Mouse (Mus musculus) thymus, postnatal 25 days (tissue): Measurements from ENCODE around the gene Ubash3a.

ENCODE experiments used
- DNase-seq: peaks from one replicate; pipeline ENCODE4 v3.0.0; 2022

The Ubash3a gene

DNA sequence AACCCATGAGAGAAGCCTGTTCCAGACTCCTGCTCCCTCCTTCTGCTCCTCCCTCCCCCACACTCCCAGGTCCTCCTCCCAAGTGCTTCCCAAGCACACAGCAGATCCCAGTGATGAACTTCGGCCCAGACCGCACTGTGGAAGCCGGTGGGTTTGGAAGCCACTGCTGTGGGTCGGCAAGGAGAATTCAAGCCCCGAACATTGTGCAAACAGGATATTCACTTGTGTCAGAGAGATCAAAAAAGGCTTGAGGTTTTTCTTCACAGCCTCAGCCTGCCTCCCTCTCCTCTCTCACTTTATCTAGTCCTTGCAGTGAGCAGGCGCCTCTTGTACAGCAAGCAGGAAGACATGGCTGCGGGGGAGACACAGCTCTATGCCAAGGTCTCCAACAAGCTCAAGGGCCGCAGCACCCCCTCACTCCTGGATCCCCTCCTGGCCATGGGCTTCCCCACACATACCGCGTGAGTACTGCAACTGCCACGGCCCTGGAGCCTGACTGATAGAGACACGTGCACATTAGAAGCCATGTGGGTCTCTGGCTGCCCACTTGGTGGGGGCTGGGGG is at the start of gene Ubash3a:
Ubash3a (plus strand) TSS at position 103 of the 564 bp plus-strand sequence.
- peak; percentile 83 for DNase-seq

DNA sequence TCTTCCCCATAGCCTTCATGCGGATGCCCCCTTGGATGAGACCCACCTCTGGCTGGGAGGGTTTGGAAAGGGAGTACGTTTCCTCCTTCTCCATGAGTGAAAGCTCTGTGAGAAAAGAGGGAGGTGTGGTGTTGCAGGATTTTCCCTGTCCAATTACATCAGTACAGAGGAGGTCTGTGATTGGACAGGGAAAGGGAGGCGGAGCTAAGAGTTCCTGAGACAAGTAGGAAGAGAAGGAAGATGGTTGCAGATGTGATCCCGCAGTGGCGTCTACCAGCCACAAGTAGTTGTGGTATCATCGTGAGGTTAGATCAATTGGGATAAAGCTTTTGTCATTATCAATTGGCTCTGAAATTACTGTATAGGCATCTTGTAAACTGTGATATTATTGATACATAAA is 49.8 kb upstream of the Ubash3a start:
- no peak for DNase-seq

DNA sequence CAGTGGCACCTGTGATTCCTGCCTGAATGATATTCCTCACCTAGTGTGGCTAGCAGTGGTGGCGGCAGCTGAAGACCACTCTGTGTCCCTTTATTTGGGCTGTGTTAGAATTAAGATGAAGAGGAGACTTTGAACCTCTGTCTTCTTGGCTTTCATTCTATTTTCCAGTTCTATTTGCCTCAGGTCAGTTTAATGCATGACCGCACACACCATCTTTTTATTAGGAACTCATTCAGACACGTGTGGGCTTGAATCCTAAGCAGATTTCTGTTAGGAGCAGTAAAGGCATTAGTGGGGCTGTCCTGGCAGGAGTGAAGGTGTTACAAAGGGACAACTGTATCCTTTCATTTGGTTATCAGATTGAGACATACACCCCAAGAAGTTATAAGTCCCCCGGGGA is 47.4 kb upstream of the Ubash3a start:
- no peak for DNase-seq

DNA sequence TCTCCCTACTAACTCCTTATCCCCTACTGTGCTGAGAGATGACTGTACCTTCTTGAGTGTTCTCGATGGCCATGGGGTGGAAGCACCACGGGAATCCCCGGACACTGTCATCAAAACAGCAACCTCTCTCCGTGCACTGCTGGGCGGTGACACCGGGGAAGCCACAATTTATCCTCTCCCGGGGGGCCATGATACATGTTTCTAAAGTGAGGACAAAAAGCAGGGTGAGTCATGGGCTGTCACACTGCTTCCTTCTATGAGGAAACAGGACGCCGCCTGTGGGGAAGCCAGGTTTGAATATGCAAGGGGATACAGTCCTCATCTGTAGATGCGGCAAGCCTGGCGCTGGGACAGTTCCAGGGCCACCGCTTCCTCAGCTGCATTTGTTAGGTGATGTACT is 45.1 kb upstream of the Ubash3a start:
- no peak for DNase-seq

DNA sequence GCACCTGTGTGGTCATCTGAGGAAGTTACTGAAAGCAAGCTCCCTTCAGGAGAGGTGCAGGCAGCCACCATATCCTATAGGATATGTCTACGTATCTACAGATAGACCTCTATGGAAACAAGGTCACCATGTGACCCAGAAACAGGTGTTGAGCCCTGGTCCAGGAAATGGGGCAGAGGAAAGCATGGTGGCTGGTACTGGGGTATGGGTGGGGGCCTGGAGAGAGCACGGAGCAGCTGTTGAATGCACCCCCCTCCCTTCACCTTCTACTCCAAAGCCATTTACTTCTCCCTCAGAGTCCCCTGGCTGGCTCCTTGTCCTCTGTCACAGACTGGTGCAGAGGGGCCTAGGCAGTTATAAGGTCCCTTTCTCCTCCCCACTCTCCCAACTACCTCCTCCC is 43.9 kb upstream of the Ubash3a start:
- peak; percentile 75 for DNase-seq

DNA sequence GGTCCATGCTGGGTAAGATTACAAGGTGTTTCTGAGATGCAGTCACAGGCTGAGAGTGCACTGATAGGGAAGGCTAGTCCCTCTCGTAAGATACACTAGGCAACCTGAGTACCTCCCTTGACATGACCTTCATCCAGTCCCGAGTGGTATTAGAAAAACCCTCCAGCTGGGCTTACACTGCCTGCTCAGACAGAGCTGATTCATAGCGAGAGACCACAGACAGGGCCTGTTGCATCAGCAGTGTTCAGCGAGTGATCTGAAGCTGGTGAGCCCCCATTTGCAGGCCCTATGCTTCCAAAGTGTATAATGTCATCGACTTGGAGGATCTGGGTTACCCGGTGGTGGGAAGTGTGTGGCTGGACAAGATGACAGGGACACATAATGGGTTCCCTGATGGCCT is 42.5 kb upstream of the Ubash3a start, which contains the start of gene Tff1:
Tff1 (minus strand) TSS at position 151 of the 400 bp plus-strand sequence.
- DNase-seq = no peak

DNA sequence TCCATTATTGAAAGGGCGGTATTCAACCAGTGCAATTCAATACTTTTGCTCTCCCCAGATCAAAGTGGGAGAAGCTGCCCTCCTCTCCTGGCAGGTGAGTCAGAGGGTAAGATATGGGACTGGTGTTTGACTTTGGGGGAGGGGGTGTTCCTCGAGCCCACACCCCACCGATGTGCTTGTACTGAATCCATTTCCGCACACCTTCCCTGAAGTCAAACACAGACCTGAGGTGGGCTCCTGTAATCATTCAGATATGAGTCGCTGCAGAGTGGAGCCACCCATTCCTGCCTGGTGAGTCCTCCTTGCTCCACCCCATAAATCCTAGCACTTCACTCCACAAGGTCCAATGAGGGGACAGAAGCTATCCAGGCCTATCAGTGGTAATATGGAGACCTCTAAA is 37.9 kb upstream of the Ubash3a start:
- no peak for DNase-seq

DNA sequence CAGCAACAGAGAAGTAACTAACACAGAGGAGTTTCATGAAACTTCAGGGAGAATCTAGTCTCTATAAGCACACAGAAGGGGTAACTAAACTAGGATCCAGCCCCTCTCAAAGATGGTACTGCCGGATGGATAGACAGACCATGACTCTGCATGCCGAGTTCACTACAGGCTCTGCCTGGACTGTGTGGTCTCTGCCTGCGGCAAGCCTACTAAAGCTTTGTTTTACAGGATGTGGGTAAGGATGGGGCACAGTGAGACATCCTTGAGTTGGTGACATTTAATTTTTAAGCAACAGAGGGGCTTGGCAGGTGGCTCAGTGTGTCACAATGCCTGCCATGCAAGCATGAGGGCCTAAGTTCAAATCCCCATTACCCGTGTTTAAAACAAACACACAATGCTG is 31.4 kb upstream of the Ubash3a start:
- peak; percentile 63 for DNase-seq

DNA sequence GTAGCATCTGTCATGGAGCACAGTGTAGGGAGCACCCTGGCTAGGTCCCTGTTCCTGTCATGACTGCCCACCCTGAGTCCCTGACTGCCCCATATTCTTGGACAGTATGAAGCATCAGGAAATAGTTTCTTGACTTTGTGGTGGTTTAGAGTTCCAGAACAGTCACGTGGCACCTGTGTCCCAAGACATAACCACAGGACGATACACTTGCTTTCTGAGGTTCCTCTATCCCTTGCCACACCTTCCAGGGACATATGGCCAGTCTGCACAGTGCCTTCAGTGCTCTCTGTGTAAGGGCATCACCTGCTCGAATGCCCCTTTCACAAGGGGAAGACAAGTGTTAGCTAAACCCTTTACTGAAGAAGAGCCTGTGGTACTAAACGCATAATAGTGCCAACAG is 26.2 kb upstream of the Ubash3a start:
- DNase-seq = no peak

DNA sequence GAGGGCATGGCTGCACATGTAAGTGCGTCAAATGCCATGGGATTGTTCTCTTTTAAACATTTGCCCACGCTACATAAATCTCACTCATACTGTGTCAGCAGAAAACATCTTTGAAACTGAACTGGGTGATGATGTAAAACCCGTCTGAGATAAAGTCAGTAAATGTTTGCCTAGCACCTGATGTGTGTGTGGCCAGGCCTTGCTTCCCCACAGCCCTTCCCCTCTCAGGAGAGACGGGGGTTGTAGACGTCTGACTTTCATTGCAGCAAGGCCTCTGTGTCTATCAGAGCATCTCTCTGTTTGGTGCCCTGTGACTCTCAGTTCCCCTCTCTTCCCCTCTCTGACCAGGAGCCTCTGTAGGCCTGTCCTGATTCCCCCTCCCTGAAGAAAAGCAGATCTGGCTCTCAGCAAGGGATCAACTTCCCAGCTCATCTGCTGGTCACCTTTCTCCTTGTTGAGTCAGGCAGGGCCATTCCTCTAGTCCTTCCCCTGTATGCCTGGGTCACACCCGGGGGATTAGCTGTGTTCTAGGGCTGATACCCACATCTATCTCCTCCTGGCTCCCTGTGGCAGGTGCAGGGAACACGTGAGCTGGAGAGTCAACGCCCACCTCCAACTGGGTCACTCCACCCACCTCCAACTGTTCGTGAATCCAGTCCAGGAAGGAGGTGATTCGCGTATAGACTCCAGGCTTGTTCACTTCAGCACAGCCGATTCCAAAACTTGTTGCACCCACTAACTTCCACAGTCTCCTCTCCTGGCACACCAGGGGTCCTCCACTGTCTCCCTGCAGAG is 24.3 kb upstream of the Ubash3a start:
- DNase-seq = peak; percentile 42

DNA sequence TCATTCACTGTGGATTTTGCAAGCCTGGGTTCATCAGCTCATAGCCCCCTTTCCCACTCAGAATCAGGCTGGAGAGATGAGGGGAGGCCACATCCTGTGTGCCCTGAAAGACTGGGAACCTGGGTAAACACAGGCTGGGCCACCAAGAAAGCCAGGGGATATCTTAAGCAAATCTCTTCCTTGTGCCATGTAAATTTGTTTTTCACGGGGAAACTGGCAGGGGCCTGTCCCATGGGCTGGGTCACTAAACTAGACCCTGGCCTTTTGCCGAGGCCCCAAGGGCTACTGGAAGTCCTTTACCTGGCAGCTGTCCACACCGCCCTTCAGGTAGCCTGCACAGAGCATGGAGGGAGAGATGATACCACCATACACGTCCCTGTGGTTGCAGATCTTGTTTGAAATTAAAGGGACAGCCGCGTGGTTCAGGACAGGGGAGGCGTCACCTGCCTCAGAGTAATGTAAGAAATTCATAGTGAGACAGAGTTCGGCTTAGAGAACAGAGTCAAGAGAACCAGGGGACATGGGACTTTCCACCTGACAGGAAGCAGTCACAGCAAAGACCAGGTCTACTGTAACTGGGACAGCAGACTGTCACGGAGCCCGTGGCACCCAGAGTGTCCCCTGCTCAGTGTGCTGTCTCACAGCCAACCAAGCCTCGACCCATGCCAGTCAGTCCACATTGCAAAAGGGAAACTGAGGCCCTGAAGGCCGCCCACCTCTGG is 23.2 kb upstream of the Ubash3a start:
- DNase-seq = peak; percentile 44

DNA sequence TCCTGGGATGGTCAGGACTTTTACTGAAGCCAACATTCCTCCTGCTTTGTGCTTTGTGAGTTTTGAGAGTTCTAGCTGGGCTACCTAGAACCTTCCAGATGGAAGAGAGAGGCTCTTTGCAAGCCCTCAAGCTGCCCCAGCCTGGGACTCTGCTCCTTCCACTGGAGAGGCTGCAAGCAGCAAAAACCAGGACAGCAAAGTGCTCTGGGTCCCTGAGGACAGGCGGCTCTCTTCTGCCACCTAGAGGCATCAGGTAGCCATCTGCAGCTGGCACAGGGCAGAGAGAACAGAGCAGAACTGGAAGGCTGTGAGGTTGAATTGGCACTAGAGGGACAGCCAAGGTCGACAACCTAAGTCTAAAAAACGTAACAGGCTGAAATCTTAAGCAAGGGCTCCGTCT is 20.3 kb upstream of the Ubash3a start:
- peak; percentile 85 for DNase-seq

DNA sequence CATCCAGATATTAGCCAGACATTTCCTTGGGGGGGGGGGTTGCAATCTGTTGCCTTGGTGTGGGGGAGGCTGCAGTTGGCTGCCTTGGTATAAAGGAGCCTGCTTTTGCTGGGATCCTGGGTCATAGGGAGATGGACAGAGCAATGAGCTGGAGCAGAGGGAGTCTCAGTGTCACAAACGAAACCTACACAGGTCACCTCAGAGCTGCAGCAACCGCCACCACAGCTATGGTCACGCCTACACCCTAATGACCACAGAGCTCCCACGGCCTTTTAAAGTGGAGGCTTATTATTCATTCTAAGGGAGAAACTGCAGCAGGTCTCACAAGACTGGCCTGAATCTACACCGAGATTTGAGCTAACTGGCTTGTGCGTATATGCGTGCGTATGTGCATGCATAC is 15.8 kb upstream of the Ubash3a start:
- DNase-seq = no peak

DNA sequence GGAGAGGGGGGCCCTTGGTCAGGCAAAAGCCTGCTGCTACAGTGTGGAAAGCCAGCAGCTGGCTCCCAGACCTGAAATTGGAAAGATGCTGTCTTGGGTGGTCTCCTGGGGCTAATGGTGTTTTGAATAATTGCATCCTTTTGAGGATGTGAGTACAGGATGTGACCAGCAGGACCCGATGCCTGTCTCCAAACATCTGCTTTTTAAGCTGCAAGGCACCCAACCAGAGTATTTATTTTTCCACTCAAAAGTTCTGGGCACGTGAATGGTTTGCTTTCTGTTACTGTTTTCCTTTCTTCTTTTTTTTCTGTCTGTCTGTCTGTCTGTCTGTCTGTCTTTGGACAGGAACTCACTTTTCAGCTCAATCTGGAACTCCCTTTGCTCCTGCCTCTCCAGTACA is 15.0 kb upstream of the Ubash3a start:
- DNase-seq = no peak

DNA sequence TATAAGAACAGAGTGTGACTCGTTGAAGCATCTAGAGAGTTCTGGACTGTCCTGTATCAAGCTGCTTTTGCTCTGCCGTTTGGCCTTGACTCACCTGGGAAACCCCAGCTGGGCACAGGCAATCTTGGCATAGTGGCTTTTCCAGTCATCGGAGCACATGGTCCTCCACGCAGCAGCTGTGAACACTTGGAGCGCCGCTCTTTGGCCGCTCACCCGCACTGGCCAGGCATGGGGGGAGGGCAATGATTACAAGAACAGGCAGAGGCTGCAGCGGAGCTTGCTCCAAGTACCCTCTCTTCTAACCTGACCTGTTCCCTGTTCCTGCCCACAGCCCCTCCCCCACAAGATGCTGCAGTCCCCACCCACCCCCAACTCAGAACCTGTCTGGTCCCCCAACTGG is 14.3 kb upstream of the Ubash3a start:
- DNase-seq = no peak

DNA sequence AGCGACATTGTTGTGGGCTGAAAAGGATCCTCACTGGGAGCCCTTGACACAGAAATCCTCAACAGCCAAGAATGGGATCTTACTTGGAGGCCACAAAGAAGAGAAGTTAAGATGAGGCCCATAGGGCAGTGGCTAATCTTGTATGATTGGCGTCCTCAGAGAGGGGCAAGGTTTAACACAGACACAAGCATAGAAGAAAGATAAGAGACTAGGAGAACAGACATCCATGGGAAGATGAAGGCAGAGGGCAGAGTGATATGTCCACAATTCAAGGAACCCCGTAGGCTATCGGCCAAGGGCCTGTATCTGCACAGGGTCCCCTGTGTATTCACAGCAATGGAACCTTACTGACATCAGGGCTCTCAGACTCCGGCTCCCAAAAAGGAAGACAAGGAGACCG is 12.5 kb upstream of the Ubash3a start:
- no peak for DNase-seq

DNA sequence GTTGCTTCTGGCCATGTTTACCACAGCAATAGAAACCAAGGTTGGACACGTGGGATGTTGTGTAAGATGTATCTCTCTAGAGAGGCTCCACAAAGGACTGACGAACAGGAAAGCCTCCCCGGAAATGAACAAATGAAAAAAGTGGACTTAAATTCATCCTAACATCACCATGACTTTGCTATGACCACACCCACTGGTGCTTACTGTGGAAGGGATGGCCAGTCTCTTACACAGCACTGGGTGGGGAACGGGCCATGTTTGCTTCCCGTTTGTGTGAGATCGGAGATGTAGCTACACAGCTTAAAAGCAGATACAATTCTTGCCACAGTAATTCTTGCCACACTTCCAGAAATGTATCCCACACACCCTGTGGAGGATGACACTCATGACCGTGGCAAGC is 11.4 kb upstream of the Ubash3a start:
- DNase-seq = no peak

DNA sequence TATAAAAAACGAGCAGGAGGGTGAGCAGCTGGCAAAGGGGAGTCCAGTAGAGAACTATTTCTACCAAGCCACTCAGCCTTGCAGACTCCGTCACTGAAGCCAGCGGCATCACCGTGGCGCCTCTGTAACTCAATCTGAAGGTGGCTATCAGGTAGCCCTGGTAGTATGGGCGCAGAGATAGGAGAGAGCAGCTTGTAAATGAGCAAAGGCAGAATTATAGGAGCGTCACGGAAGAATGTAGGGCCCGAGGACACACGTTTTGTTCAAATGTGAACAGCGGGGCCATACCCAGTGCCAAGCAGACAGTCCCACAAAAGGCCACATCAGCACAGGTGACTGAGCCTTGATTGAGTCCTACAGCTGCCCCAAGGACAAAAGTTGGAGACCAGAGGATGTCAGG is 8.8 kb upstream of the Ubash3a start, which contains the start of gene Tmprss3:
Tmprss3 (minus strand) TSS at position 101 of the 400 bp plus-strand sequence.
- no peak for DNase-seq

DNA sequence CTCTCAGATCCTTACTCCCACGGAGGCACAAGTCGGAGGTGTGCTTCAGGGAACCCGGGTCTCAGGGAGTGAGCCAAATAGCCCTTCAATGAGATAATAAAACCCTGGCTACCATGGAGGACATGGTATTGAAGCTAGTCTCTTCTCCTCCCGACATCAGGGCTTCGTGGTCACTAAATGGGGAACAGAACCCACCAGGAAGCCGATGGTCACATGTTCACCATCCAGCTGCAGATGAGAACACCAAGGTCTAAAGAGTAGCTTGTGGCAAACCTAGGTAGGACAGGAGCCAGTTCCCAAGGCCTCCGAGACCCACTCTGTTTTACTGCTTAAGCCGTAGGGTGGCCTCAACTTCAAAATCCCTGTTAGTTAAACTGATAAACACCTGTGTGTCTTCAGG is 981 bp downstream of the Ubash3a start:
- DNase-seq = peak; percentile 39

DNA sequence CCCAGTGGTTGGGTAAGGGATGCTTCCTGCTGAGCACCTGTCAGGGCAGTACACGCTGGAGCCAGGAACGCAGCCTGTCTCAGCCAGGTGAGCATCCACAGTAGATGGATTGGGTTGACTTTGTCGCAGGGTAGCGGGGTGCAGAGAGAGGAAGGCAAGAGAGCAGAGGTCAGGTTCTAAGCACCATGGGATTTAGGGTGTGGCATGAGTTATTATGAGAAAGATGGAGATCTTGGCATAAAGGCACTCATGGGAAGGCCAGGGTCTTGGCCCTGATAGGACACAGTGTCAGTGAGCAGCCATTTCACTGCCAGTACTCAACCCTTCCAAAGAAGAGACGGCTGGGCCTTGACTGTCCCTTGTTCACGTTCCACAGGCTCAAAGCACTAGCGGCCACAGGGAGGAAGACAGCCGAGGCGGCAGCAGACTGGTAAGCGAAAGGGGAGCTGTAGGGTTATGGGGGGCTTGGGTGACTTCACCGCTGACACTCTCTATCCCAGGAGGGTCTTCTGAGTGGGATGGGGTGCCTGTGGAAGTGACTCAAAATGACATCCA is 1.8 kb downstream of the Ubash3a start:
- DNase-seq = peak; percentile 33

DNA sequence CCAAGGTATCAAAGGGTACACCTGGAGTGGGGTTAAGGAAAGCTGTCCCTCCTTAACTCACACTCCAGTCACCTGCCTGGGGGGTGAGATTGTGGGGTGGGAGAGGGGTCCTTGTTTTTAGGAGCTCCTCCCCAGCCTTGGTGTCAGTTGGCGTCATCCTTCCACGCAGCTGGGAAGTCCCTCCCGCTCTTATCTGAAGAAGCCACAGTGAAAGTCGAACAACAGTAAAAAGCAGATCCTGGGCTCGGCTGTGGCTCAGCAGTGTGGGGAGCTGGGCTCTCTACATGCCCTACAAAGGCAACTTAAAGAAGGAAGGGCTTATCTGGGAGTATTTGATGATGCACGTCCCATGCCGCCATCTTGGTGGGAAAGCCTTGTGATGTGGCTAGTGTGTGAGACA is 2.6 kb downstream of the Ubash3a start:
- peak; percentile 26 for DNase-seq

DNA sequence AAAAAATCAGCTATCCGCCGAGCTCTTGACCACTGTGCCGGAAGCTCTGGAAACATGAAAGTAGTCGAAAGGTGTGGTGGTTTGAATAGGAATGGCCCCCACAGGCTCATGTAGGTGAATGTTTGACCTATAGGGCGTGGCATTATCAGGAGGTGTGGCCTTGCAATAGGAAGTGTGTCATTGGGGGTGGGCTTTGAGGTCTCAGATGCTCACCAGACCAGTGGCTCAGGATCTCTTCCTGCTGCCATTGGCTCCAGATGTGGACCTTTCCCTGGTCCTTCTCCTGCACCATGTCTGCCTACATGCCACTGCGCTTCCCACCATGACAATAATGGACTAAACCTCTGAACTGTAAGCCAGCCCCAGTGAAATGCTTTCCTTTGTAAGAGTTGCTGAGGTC is 4.2 kb downstream of the Ubash3a start:
- DNase-seq = no peak

DNA sequence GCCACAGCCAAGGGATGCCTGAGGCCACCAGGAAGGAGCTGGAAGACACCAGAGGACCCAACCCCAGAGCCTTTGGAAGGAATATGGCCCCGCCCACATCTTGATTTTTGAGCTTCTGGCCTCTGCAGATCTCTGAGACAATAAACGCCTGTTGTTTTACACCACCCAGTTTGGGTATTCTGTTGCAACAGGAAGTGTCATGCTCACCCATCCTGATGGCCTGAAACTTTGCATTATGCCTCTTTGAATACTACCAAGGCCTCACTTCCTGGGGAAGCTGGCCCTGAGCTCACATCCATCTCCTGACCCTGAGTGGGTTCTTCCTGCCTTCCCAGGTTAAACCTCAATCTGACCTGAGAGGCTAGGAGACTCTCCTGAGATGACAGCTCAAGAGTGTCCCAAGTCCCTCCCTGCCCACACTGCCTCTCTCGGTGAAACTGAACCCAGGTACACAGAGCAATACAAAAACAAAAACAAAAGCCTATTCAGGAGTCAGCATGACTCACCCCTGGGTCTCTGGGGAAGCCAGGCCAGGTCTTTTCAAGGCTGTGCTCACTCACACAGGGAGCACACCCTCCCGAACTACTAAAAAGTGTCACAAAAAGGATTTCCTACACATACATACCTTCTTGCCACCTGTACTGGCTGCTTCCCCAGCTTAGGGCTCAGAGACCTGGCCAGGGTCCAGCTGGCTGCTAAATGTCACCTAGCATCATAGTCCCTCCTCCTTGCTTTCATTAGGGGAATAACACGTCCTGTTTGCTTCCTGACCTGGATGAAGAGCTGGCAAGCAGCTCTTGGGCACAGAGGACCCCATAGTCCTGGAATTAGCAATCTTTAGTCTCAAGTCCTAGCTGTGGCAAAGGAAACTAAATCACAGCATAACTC is 8.6 kb downstream of the Ubash3a start:
- no peak for DNase-seq
